Mouse (Mus musculus) small intestine, adult 10 weeks (tissue): ENCODE measurements around the gene Gm6902. TPM values are rescaled to one million over a fixed set of nuclear protein-coding genes. Genes with fewer than 3 reads are reported as not detected.

Source experiments
- polyA plus RNA-seq: library from polyadenylated mRNA; stranded (reverse); fragments of 350-450 nt; fragmentation: Illumina TruSeq; extraction: RNeasy Lipid Tissue Mini Kit (QIAGEN cat#74804); gene quantifications from one replicate; pipeline ENCODE4 v1.2.3, GENCODE M21; 2014; ENCODE audit warnings: low replicate concordance

Gene Gm6902
- not detected for polyA plus RNA-seq

GRCm38 (mm10) chr7:23278800-23279199, at the start of gene Gm6902:
TSS of gene Gm6902 (minus strand) at chr7:23278900.

GRCm38 (mm10) chr7:23300892-23301291, 22.2 kb upstream of the Gm6902 start, which contains the start of gene Nlrp4e:
TSS of gene Nlrp4e (plus strand) at chr7:23301192.

GRCm38 (mm10) chr7:23251582-23251981, 27.1 kb downstream of the Gm6902 start, which contains the start of gene Vmn1r166:
TSS of gene Vmn1r166 (minus strand) at chr7:23251682.

Other genes starting within 250 kb of the Gm6902 start
- not detected for gene Vmn1r163, start 223.4 kb downstream of the Gm6902 start, polyA plus RNA-seq
- not detected for gene Gm8720, start 211.4 kb downstream of the Gm6902 start, polyA plus RNA-seq
- not detected for gene Gm10662, start 134.4 kb downstream of the Gm6902 start, polyA plus RNA-seq
- not detected for gene Vmn1r165, start 61.6 kb downstream of the Gm6902 start, polyA plus RNA-seq
- not detected for gene Vmn1r166, start 27.2 kb downstream of the Gm6902 start, polyA plus RNA-seq
- not detected for gene Nlrp4e, start 22.3 kb upstream of the Gm6902 start, polyA plus RNA-seq
- not detected for gene Nlrp5, start 107.0 kb upstream of the Gm6902 start, polyA plus RNA-seq
- gene Vmn1r167, start 228.3 kb upstream of the Gm6902 start, polyA plus RNA-seq: not detected